Comparison of ENCODE assay signal across 12 mouse cellular contexts in genomic region chr17:29970037-29970555, GRCm38 (mm10). TPM values are rescaled to one million over a fixed set of nuclear protein-coding genes. Genes with fewer than 3 reads are reported as not detected.
DNase-seq lines count a peak whose midpoint lies in the region; ATAC-seq and TF ChIP-seq lines count a peak whose summit lies in the region.
"Had no signal": no experiment of that assay in that cellular context is flagged by ENCODE, and none has a peak within 500 bp of the region (broad histone marks: within the 10 kb centered on the region; RNA-seq: fewer than 3 reads in every experiment).

Mdga1 (minus strand) TSS chr17:29970087.

- peaks cover 12% of the 10 kb centered on the region; the same call in 1 of the 2 replicates for H3K4me1 ChIP-seq in kidney, adult 2 months (ENCODE audit: control insufficient read depth, insufficient read depth, low read length)

- H3K36me3 ChIP-seq in kidney, adult 2 months (ENCODE audit: control insufficient read depth, insufficient read depth, low read length), result no peaks in the 10 kb centered on the region
- H3K36me3 ChIP-seq: limb, embryonic 13.5 days had no signal

- no peak for ATAC-seq in activated CD4-positive, CD25-positive, alpha-beta regulatory T cell, adult 4 months
- ATAC-seq: inflammation-experienced regulatory T-cells, adult 6 months had no signal

- no peak for TF ChIP-seq CTCF in kidney, adult 2 months (conservative IDR thresholded peaks at IDR 0.05; ENCODE audit: insufficient read depth, insufficient read length, low read depth, low read length)

- peak; percentile 57 for DNase-seq in kidney, adult 2 months
- no peak for DNase-seq in kidney, postnatal 4 days
- no peak for DNase-seq in gastrocnemius, adult 18-20 months (ENCODE audit: low spot score)
- DNase-seq in heart, postnatal 36 days, result no peak
- DNase-seq in left cerebral cortex, postnatal 4 days, result no peak
- DNase-seq in yolk sac, embryonic 10.5 days (ENCODE audit: low spot score), result no peak
- no peak for DNase-seq in frontal cortex, postnatal 36 days (ENCODE audit: low spot score in 2 of 2)
- DNase-seq: adrenal gland, adult 2 months; cerebellum, adult 18-20 months had no signal

- no peak for TF ChIP-seq POLR2A in kidney, adult 2 months (IDR thresholded peaks at IDR 0.05; ENCODE audit: low read depth, low read length)

- no peaks in the 10 kb centered on the region for H3K27me3 ChIP-seq in kidney, adult 2 months (replicated peaks; ENCODE audit: control insufficient read depth, insufficient read depth, low read length)

- H3K4me3 ChIP-seq in kidney, adult 2 months (ENCODE audit: insufficient read depth, low read depth, low read length), result no peak within 1 kb of the TSS
- H3K4me3 ChIP-seq: limb, embryonic 13.5 days had no signal

- 51% methylated on average over 7 of the region's 7 CpGs for WGBS in kidney, adult 2 months

- H3K27ac ChIP-seq in kidney, adult 2 months (ENCODE audit: insufficient read depth, low read depth, low read length), result no peak within 1 kb of the TSS
- H3K27ac ChIP-seq: limb, embryonic 13.5 days had no signal

- intact Hi-C loops in heart, postnatal 36 days (cut with DNase I), result no loop called here
- intact Hi-C loops in left cerebral cortex, postnatal 4 days (cut with DNase I), result loop anchor here (10.0 kb wide), 1 partner anchor 135 kb away; no protein-coding TSS in a partner anchor

RNA-seq across cellular contexts. Expression of gene Mdga1, which starts in this region (rescaled TPM):
- 0.50 and 1.3 TPM in 2 replicates for polyA plus RNA-seq in kidney, adult 2 months (2012; rRNA removed)
- total RNA-seq in gastrocnemius, adult 18-20 months (2021), result 10 to 100 TPM; 26.5 to 32.8 TPM
- 10 to 100 TPM; 15.0 to 18.3 TPM for total RNA-seq in heart, postnatal 36 days (2021)
- total RNA-seq in left cerebral cortex, postnatal 4 days (2021), result 10 to 100 TPM; 85.6 to 92.9 TPM
- not detected for polyA plus RNA-seq in activated CD4-positive, CD25-positive, alpha-beta regulatory T cell, adult 4 months (2017; shearing (Covaris generic))
- polyA plus RNA-seq: inflammation-experienced regulatory T-cells, adult 6 months had no signal
